Mouse (Mus musculus) lung, embryonic 16.5 days (tissue): ENCODE measurements around the gene Cxcr5. TPM values are rescaled to one million over a fixed set of nuclear protein-coding genes. Genes with fewer than 3 reads are reported as not detected.

Source experiments
- ATAC-seq: fragments of 200-750 bp; cut with Nextera tagmentation; 2 replicates; pipeline ENCODE4 v1.8.0; 2017; ENCODE audit warnings: low read depth, mild to moderate bottlenecking, moderate library complexity
- H3K27ac ChIP-seq: fragments of 300-500 bp; sonication (generic); 2 replicates; pipeline ENCODE4 v1.5.1; 2014; ENCODE audit warnings: mild to moderate bottlenecking, control low read depth, low read length
- H3K27me3 ChIP-seq: fragments of 300-500 bp; sonication (generic); 2 replicates; pipeline ENCODE4 v1.6.1; 2014; ENCODE audit warnings: low read depth, low read length, mixed read lengths; ENCODE audit not compliant: control insufficient read depth, insufficient read depth
- H3K36me3 ChIP-seq: fragments of 300-500 bp; sonication (generic); 2 replicates; pipeline ENCODE4 v1.6.1; 2014; ENCODE audit warnings: low read length; ENCODE audit not compliant: control insufficient read depth, insufficient read depth
- H3K4me1 ChIP-seq: fragments of 300-500 bp; sonication (generic); replicated peaks from 2 replicates; pipeline ENCODE4 v1.6.1; 2014; ENCODE audit warnings: low read length, mixed read lengths; ENCODE audit not compliant: control insufficient read depth, insufficient read depth
- H3K4me2 ChIP-seq: fragments of 300-500 bp; sonication (generic); 2 replicates; pipeline ENCODE4 v1.6.1; 2014; ENCODE audit warnings: low read depth, low read length, control low read depth
- H3K4me3 ChIP-seq: fragments of 300-500 bp; sonication (generic); 2 replicates; pipeline ENCODE4 v1.5.1; 2014; ENCODE audit warnings: mild to moderate bottlenecking, low read length, control low read depth
- H3K9ac ChIP-seq: fragments of 300-500 bp; sonication (generic); 2 replicates; pipeline ENCODE4 v1.6.1; 2014; ENCODE audit warnings: low read length, control low read depth
- H3K9me3 ChIP-seq: fragments of 300-500 bp; sonication (generic); 2 replicates; pipeline ENCODE4 v1.6.1; 2016; ENCODE audit warnings: low read length; ENCODE audit not compliant: control insufficient read depth
- WGBS: fragments of 180-500 bp; shearing (Covaris S2); extraction: QIAGEN DNeasy Blood & Tissue Kit; methylation state at CpG from one replicate; pipeline ENCODE4 v1.1.7; 2014; 5-methylcytosine and 5-hydroxymethylcytosine counted together
- polyA plus RNA-seq: library from polyadenylated mRNA; unstranded; fragments of >200 nt; fragmentation: Nextera tagmentation; extraction: Ambion mirVana; gene quantifications from 2 replicates; pipeline ENCODE4 v1.2.1, GENCODE M21; 2015

Gene Cxcr5
- polyA plus RNA-seq, 1 experiment from 2014 or later: 0.08 TPM

DNA sequence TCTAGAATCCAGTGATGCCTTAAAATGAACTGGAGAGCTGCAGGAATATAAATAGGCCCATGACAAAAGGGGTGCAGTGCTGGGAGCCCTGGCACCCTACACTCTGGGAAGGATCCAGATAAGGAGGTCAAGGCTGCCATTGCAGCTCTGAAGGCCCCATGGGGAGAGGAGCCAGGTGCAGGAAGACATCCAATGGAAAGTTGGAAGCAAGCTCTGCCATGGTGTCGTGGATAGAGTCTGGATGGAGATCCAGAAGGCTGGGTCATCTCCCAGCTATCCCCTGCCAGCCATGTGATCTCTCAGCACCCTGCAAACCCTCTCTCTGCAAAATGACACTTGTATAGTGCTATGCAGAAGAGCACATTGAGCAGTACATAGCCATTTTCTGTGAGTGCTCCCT lies 87.3 kb downstream of the Cxcr5 start:
- H3K36me3 ChIP-seq: no peaks in the 10 kb centered on the region
- H3K4me3 ChIP-seq: no peak overlapping the region
- H3K9me3 ChIP-seq: no peaks in the 10 kb centered on the region
- 18% methylated on average over 1 of the region's 1 CpGs for WGBS
- H3K27ac ChIP-seq: no peak overlapping the region
- peaks cover 7% of the 10 kb centered on the region for H3K4me1 ChIP-seq
- no peaks in the 10 kb centered on the region for H3K27me3 ChIP-seq
- no peak overlapping the region for H3K4me2 ChIP-seq
- no peak for ATAC-seq
- H3K9ac ChIP-seq: no peak overlapping the region

DNA sequence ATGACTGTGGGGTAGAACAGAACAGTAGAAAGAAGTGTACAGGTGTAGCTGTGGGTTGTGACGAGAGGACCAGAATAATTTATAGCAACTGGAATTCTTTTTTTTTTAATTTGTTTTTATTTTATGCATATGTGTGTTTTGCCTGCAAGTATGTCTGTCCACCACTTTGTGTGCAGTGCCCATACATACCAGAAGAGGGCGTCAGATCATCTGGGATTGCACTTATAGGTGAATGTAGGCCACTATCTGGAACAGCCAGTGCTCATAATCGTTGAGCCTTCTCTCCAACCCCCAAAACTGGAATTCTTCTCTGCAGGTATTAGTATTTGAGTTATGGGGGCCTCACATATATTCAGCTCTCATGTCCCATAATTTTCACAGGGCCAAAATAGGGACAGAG lies 88.5 kb downstream of the Cxcr5 start:
- 49% methylated on average over 3 of the region's 3 CpGs for WGBS
- Histone ChIP-seq H3K9ac (no peak overlapping the region), H3K36me3 (no peaks in the 10 kb centered on the region), H3K27ac (no peak overlapping the region), H3K9me3 (no peaks in the 10 kb centered on the region), H3K4me3 (no peak overlapping the region), H3K4me1 (peaks cover 7% of the 10 kb centered on the region), H3K4me2 (no peak overlapping the region), H3K27me3 (no peaks in the 10 kb centered on the region; the same call in 1 of the 2 replicates)
- no peak for ATAC-seq

DNA sequence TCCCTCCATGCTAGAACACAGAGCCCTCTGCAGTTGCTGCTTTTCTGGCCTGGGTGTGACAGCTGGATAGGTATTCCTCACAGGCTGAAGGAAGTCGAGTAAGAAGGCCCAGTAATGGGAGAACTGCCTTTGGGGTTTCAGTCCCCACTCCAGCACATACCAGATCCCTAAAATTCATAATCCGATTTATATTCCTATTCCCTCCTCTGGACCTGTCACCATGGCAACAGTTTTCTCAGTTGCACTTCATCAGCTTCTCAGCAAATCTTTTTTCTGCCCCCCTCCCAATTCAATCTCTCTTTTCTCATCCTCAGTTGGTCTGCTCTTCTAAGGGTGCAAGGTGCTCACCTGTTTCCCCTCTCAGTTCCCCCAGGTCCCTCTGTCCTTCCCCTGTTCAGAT lies 92.9 kb downstream of the Cxcr5 start:
- Histone ChIP-seq H3K9me3 (no peaks in the 10 kb centered on the region), H3K27me3 (no peaks in the 10 kb centered on the region; the same call in 1 of the 2 replicates), H3K4me3 (no peak overlapping the region), H3K4me2 (no peak overlapping the region), H3K9ac (no peak overlapping the region), H3K36me3 (no peaks in the 10 kb centered on the region), H3K27ac (no peak overlapping the region), H3K4me1 (no peaks in the 10 kb centered on the region)
- WGBS: 41% methylated on average over 2 of the region's 2 CpGs
- ATAC-seq: no peak

DNA sequence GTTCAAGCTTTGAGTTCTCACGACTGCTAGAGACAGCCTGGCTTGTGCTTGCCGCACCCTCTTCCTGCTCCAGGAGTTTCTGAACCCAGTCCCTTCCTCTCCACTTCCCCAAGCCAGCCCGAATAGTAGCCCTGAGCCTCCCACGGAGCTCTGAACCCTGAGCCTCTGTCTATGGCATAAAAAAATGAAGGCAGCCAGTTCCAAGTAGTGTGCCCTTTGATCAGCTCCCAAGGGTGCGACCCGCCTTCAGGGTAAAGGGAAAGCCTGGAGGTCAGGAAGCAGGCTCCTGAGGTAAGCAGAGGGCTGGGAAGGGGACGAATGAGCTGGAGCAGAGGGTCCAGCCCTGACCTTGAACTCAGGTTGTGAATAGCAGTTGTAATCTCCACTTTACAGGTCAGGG lies 93.5 kb downstream of the Cxcr5 start:
- Histone ChIP-seq H3K4me2 (no peak overlapping the region), H3K4me3 (no peak overlapping the region), H3K9me3 (no peaks in the 10 kb centered on the region), H3K27ac (no peak overlapping the region), H3K9ac (no peak overlapping the region), H3K27me3 (no peaks in the 10 kb centered on the region; the same call in 1 of the 2 replicates), H3K36me3 (no peaks in the 10 kb centered on the region), H3K4me1 (no peaks in the 10 kb centered on the region)
- WGBS: 36% methylated on average over 7 of the region's 7 CpGs
- no peak for ATAC-seq

DNA sequence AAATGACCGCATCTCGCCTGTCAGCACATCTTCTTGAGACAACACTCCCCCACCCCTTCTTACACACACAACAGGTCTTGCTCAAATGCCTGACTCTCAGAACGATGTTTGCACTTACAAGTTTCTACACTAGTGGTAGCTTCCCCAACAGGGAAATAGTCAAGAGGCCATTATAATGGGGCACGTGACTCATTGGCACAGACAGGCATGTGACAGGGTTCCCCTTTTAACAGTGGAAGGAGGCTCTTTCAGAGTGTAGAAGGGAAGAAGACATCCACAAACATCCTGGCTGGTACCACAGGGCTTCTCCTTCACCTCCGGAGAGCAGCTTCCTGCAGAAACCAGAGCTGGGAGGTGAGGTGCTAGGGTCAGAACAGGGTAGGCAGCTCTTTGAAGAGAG lies 99.7 kb downstream of the Cxcr5 start:
- Histone ChIP-seq H3K4me1 (no peaks in the 10 kb centered on the region), H3K9ac (no peak overlapping the region), H3K9me3 (no peaks in the 10 kb centered on the region), H3K36me3 (no peaks in the 10 kb centered on the region), H3K27ac (no peak overlapping the region), H3K4me2 (no peak overlapping the region), H3K27me3 (no peaks in the 10 kb centered on the region), H3K4me3 (no peak overlapping the region)
- no peak for ATAC-seq
- 54% methylated on average over 5 of the region's 5 CpGs for WGBS

Other genes with a start within 250 kb of the Cxcr5 start
- 6.8 and 7.4 TPM in 2 replicates for gene C2cd2l, start 241.6 kb downstream of the Cxcr5 start, polyA plus RNA-seq
- 38.0 and 42.3 TPM in 2 replicates for gene Dpagt1, start 235.9 kb downstream of the Cxcr5 start, polyA plus RNA-seq
- gene H2afx, start 227.2 kb downstream of the Cxcr5 start, polyA plus RNA-seq: 318 and 395 TPM in 2 replicates
- gene Hmbs, start 217.6 kb downstream of the Cxcr5 start, polyA plus RNA-seq: 110 and 117 TPM in 2 replicates
- 31.4 and 32.8 TPM in 2 replicates for gene Vps11, start 200.2 kb downstream of the Cxcr5 start, polyA plus RNA-seq
- gene Hyou1, start 182.4 kb downstream of the Cxcr5 start, polyA plus RNA-seq: 38.2 and 42.0 TPM in 2 replicates
- gene Slc37a4, start 165.0 kb downstream of the Cxcr5 start, polyA plus RNA-seq: 19.9 and 21.9 TPM in 2 replicates
- gene Rps25, start 154.7 kb downstream of the Cxcr5 start, polyA plus RNA-seq: 1,846 and 1,855 TPM in 2 replicates
- gene Trappc4, start 154.3 kb downstream of the Cxcr5 start, polyA plus RNA-seq: 131 and 135 TPM in 2 replicates
- 32.5 TPM in 2 replicates for gene Ccdc84, start 143.3 kb downstream of the Cxcr5 start, polyA plus RNA-seq
- gene Foxr1, start 120.7 kb downstream of the Cxcr5 start, polyA plus RNA-seq: not detected in 2 replicates
- gene Upk2, start 106.9 kb downstream of the Cxcr5 start, polyA plus RNA-seq: 1.8 and 2.0 TPM in 2 replicates
- 14.1 and 16.1 TPM in 2 replicates for gene Bcl9l, start 79.1 kb downstream of the Cxcr5 start, polyA plus RNA-seq
- 15.2 and 16.5 TPM in 2 replicates for gene Ddx6, start 43.0 kb upstream of the Cxcr5 start, polyA plus RNA-seq
- gene Treh, start 111.4 kb upstream of the Cxcr5 start, polyA plus RNA-seq: not detected in 2 replicates
- gene Phldb1, start 173.3 kb upstream of the Cxcr5 start, polyA plus RNA-seq: 26.4 and 28.1 TPM in 2 replicates
- gene Arcn1, start 206.0 kb upstream of the Cxcr5 start, polyA plus RNA-seq: 190 and 201 TPM in 2 replicates
- gene Ift46, start 206.0 kb upstream of the Cxcr5 start, polyA plus RNA-seq: 99.1 and 112 TPM in 2 replicates
- gene Tmem25, start 237.4 kb upstream of the Cxcr5 start, polyA plus RNA-seq: 0.89 and 1.2 TPM in 2 replicates
- gene Ttc36, start 241.2 kb upstream of the Cxcr5 start, polyA plus RNA-seq: 0.84 and 3.5 TPM in 2 replicates